Mouse (Mus musculus) limb, embryonic 10.5 days (tissue): ENCODE data around the gene B4galt7. TPM values are rescaled to one million over a fixed set of nuclear protein-coding genes. Genes with fewer than 3 reads are reported as not detected.
A peak's percentile ranks its signal among the peaks of the same experiment; 100 is the strongest.
"Not testable (repeated sequence)": the region's sequence is repeated elsewhere in the genome, so short reads cannot be mapped to it uniquely, and the experiment has no call there.

Source experiments
- DNase-seq: peaks from one replicate; pipeline ENCODE4 v3.0.0-alpha.2; 2017; ENCODE audit warnings: low spot score
- H3K27ac ChIP-seq: fragments of 300-500 bp; sonication (generic); 2 replicates; pipeline ENCODE4 v1.5.1; 2016; ENCODE audit warnings: mild to moderate bottlenecking
- H3K27me3 ChIP-seq: fragments of 300-500 bp; sonication (generic); 2 replicates; pipeline ENCODE4 v1.6.1; 2016; ENCODE audit warnings: low read depth, mild to moderate bottlenecking; ENCODE audit not compliant: poor library complexity, severe bottlenecking
- H3K36me3 ChIP-seq: fragments of 300-500 bp; sonication (generic); 2 replicates; pipeline ENCODE4 v1.6.1; 2016; ENCODE audit warnings: mild to moderate bottlenecking, moderate library complexity
- H3K4me1 ChIP-seq: fragments of 300-500 bp; sonication (generic); 2 replicates; pipeline ENCODE4 v1.6.1; 2016
- H3K4me3 ChIP-seq: fragments of 300-500 bp; sonication (generic); 2 replicates; pipeline ENCODE4 v1.5.1; 2016; ENCODE audit warnings: mild to moderate bottlenecking, moderate library complexity
- H3K9me3 ChIP-seq: fragments of 300-500 bp; sonication (generic); replicated peaks from 2 replicates; pipeline ENCODE4 v1.6.1; 2016; ENCODE audit warnings: mild to moderate bottlenecking
- WGBS: fragments of 180-500 bp; shearing (Covaris S2); methylation state at CpG from one replicate; pipeline ENCODE4 v1.1.7; 2016; 5-methylcytosine and 5-hydroxymethylcytosine counted together
- polyA plus RNA-seq: library from polyadenylated mRNA; unstranded; fragments of >200 nt; fragmentation: Nextera tagmentation; extraction: Ambion mirVana; gene quantifications from 2 replicates; pipeline ENCODE4 v1.2.1, GENCODE M21; 2016

The B4galt7 gene
- polyA plus RNA-seq, 1 experiment from 2014 or later, result 31.6 TPM

- H3K27me3 ChIP-seq, result no peaks in the 10 kb centered on the region
- peaks cover 10% of the 10 kb centered on the region for H3K4me1 ChIP-seq
- peaks cover 76% of the 10 kb centered on the region for H3K36me3 ChIP-seq
- no peak overlapping the region for H3K27ac ChIP-seq
- no peak for DNase-seq
- 81% methylated on average over 10 of the region's 10 CpGs for WGBS
- H3K9me3 ChIP-seq, result no peaks in the 10 kb centered on the region
- H3K4me3 ChIP-seq, result no peak overlapping the region
These were observed 7.4 kb downstream of the B4galt7 start for GRCm38 (mm10) chr13:55606899-55607623.

GRCm38 (mm10) chr13:55607624-55608006 is 7.9 kb downstream of the B4galt7 start:
- H3K36me3 ChIP-seq, result peaks cover 76% of the 10 kb centered on the region
- no peak for DNase-seq
- no peaks in the 10 kb centered on the region for H3K27me3 ChIP-seq
- no peak overlapping the region for H3K4me3 ChIP-seq
- peaks cover 13% of the 10 kb centered on the region for H3K4me1 ChIP-seq
- 66% methylated on average over 2 of the region's 2 CpGs for WGBS
- H3K27ac ChIP-seq, result no peak overlapping the region
- no peaks in the 10 kb centered on the region for H3K9me3 ChIP-seq

- Histone ChIP-seq H3K4me3 (no peak overlapping the region), H3K9me3 (no peaks in the 10 kb centered on the region), H3K27me3 (no peaks in the 10 kb centered on the region), H3K36me3 (peaks cover 46% of the 10 kb centered on the region), H3K4me1 (peaks cover 17% of the 10 kb centered on the region), H3K27ac (peak overlapping the region; percentile 39; the same call in 1 of the 2 replicates)
- no peak for DNase-seq
- WGBS, result 59% methylated on average over 7 of the region's 7 CpGs
These were observed 12.3 kb downstream of the B4galt7 start for GRCm38 (mm10) chr13:55611996-55612395.

GRCm38 (mm10) chr13:55613471-55613870 is 13.8 kb downstream of the B4galt7 start:
- Histone ChIP-seq H3K27ac (no peak overlapping the region), H3K27me3 (no peaks in the 10 kb centered on the region), H3K9me3 (no peaks in the 10 kb centered on the region), H3K4me1 (peaks cover 17% of the 10 kb centered on the region), H3K4me3 (no peak overlapping the region), H3K36me3 (peaks cover 31% of the 10 kb centered on the region)
- WGBS, result 50% methylated on average over 5 of the region's 5 CpGs
- no peak for DNase-seq

GRCm38 (mm10) chr13:55619328-55619727 is 19.6 kb downstream of the B4galt7 start:
- H3K4me1 ChIP-seq, result peaks cover 16% of the 10 kb centered on the region
- H3K36me3 ChIP-seq, result peaks cover 4% of the 10 kb centered on the region; the same call in 1 of the 2 replicates
- DNase-seq, result no peak
- no peak overlapping the region for H3K4me3 ChIP-seq
- no peaks in the 10 kb centered on the region for H3K27me3 ChIP-seq
- 91% methylated on average over 4 of the region's 4 CpGs for WGBS
- H3K9me3 ChIP-seq, result no peaks in the 10 kb centered on the region
- no peak overlapping the region for H3K27ac ChIP-seq

- Histone ChIP-seq H3K36me3 (peaks cover 9% of the 10 kb centered on the region), H3K27ac (no peak overlapping the region), H3K4me3 (no peak overlapping the region), H3K4me1 (peaks cover 22% of the 10 kb centered on the region), H3K9me3 (no peaks in the 10 kb centered on the region), H3K27me3 (no peaks in the 10 kb centered on the region)
- WGBS, result 80% methylated on average over 2 of the region's 2 CpGs
- no peak for DNase-seq
These were observed 20.6 kb downstream of the B4galt7 start for GRCm38 (mm10) chr13:55620275-55620674.

GRCm38 (mm10) chr13:55622156-55622648 is 22.5 kb downstream of the B4galt7 start:
- WGBS, result 27% methylated on average over 20 of the region's 20 CpGs
- Histone ChIP-seq H3K36me3 (peaks cover 27% of the 10 kb centered on the region), H3K4me1 (peaks cover 22% of the 10 kb centered on the region), H3K27ac (peak overlapping the region; percentile 94), H3K4me3 (peak overlapping the region; percentile 89)
- not testable (repeated sequence) for H3K9me3 ChIP-seq, H3K27me3 ChIP-seq, DNase-seq

GRCm38 (mm10) chr13:55622649-55623541 is 23.2 kb downstream of the B4galt7 start, which contains the start of gene Caml:
Gene Caml, plus strand, starts transcription at chr13:55623005.
- under 1% methylated on average over 59 of the region's 59 CpGs for WGBS
- H3K27ac ChIP-seq, result peak within 1 kb of the TSS; percentile 94
- peak within 1 kb of the TSS; percentile 89 for H3K4me3 ChIP-seq
- peaks cover 31% of the 10 kb centered on the region for H3K36me3 ChIP-seq
- H3K27me3 ChIP-seq, result no peaks in the 10 kb centered on the region
- no peaks in the 10 kb centered on the region for H3K9me3 ChIP-seq
- peak; percentile 87 for DNase-seq
- H3K4me1 ChIP-seq, result peaks cover 22% of the 10 kb centered on the region

- peak within 1 kb of the TSS; percentile 100 for H3K4me3 ChIP-seq
- peak; percentile 96 for DNase-seq
- 7% methylated on average over 30 of the region's 30 CpGs for WGBS
- H3K27me3 ChIP-seq, result no peaks in the 10 kb centered on the region
- peaks cover 73% of the 10 kb centered on the region for H3K36me3 ChIP-seq
- H3K9me3 ChIP-seq, result no peaks in the 10 kb centered on the region
- H3K4me1 ChIP-seq, result peaks cover 20% of the 10 kb centered on the region
- H3K27ac ChIP-seq, result peak within 1 kb of the TSS; percentile 90
These were observed 35.0 kb downstream of the B4galt7 start, which contains the start of gene Ddx46 for GRCm38 (mm10) chr13:55634639-55635127. Gene Ddx46, plus strand, starts transcription at chr13:55635027.

GRCm38 (mm10) chr13:55635146-55635571 is 35.5 kb downstream of the B4galt7 start:
- Histone ChIP-seq H3K4me3 (peak overlapping the region; percentile 100), H3K27me3 (no peaks in the 10 kb centered on the region), H3K36me3 (peaks cover 72% of the 10 kb centered on the region), H3K4me1 (peaks cover 20% of the 10 kb centered on the region), H3K27ac (peak overlapping the region; percentile 90), H3K9me3 (no peaks in the 10 kb centered on the region)
- DNase-seq, result no peak
- 1% methylated on average over 40 of the region's 40 CpGs for WGBS

- H3K27me3 ChIP-seq, result no peaks in the 10 kb centered on the region
- peak overlapping the region; percentile 100; the same call in 1 of the 2 replicates for H3K4me3 ChIP-seq
- peaks cover 73% of the 10 kb centered on the region for H3K36me3 ChIP-seq
- no peaks in the 10 kb centered on the region for H3K9me3 ChIP-seq
- 91% methylated on average over 14 of the region's 14 CpGs for WGBS
- DNase-seq, result no peak
- H3K27ac ChIP-seq, result no peak overlapping the region
- H3K4me1 ChIP-seq, result peaks cover 20% of the 10 kb centered on the region
These were observed 36.7 kb downstream of the B4galt7 start for GRCm38 (mm10) chr13:55636185-55636983.

GRCm38 (mm10) chr13:55640480-55640879 is 40.8 kb downstream of the B4galt7 start:
- not testable (repeated sequence) for H3K4me3 ChIP-seq, H3K4me1 ChIP-seq, H3K9me3 ChIP-seq, H3K27me3 ChIP-seq, H3K27ac ChIP-seq
- DNase-seq, result peak; percentile 86
- peaks cover 77% of the 10 kb centered on the region for H3K36me3 ChIP-seq
- 67% methylated on average over 8 of the region's 8 CpGs for WGBS
